Mouse (Mus musculus): Measurements from ENCODE around the gene Kansl2. TPM values are rescaled to one million over a fixed set of nuclear protein-coding genes. Genes with fewer than 3 reads are reported as not detected.
"Not testable (repeated sequence)": the region's sequence is repeated elsewhere in the genome, so short reads cannot be mapped to it uniquely, and the experiment has no call there.

The Kansl2 gene
- polyA plus RNA-seq, 1 experiment: 60.7 TPM

DNA sequence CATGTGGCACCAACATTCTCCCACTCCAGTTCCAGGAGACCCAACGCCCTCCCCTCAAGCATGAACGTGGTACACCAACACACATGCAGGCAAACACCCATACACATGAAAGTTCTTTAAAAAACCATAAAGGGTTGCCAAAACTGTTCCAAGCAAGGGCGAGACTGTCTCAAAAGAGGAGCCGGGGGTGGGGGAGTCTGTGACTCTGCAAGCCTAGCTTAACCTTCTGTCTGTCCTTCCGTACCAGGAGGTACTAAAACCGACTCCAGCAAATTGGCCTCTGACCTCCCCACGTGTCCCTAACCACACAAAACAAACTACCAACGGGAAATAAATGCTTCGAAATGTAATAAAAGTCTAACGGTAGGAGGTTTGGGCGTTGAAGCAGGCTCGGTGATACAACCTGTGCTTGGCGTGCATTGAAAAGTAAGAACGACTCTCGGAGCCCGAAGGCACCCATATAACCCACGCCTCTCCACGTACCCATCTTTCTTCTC is 981 bp downstream of the Kansl2 start:
- peak overlapping the region; percentile 57 for H3K4me3 ChIP-seq (replicated peaks; ENCODE audit: insufficient read depth, low read depth, low read length)
- no peak overlapping the region for H3K27ac ChIP-seq (ENCODE audit: insufficient read depth, low read length)
- no peaks in the 10 kb centered on the region for H3K27me3 ChIP-seq (ENCODE audit: control insufficient read depth, insufficient read depth, low read length)
- peaks cover 3% of the 10 kb centered on the region for H3K4me1 ChIP-seq (ENCODE audit: control insufficient read depth, insufficient read depth, low read length)
- no peak for DNase-seq
- whole genome bisulfite sequencing: under 1% methylated on average over 18 of the region's 18 CpGs
- TF ChIP-seq CTCF (IDR thresholded peaks at IDR 0.05; ENCODE audit: borderline replicate concordance, insufficient read depth, low read depth, low read length) (no peak), POLR2A (IDR thresholded peaks at IDR 0.05; ENCODE audit: borderline replicate concordance, insufficient read depth, low read length) (no peak)

GRCm38 (mm10) chr15:98532281-98532680 is 1.8 kb downstream of the Kansl2 start:
- H3K4me3 ChIP-seq (replicated peaks; ENCODE audit: insufficient read depth, low read depth, low read length): peak overlapping the region; percentile 57
- no peaks in the 10 kb centered on the region for H3K27me3 ChIP-seq (ENCODE audit: control insufficient read depth, insufficient read depth, low read length)
- WGBS: 12% methylated on average over 5 of the region's 5 CpGs
- H3K27ac ChIP-seq (ENCODE audit: insufficient read depth, low read length): no peak overlapping the region
- peaks cover 3% of the 10 kb centered on the region for H3K4me1 ChIP-seq (ENCODE audit: control insufficient read depth, insufficient read depth, low read length)
- no peak for DNase-seq
- no peak for TF ChIP-seq CTCF (IDR thresholded peaks at IDR 0.05; ENCODE audit: borderline replicate concordance, insufficient read depth, low read depth, low read length)
- no peak for TF ChIP-seq POLR2A (IDR thresholded peaks at IDR 0.05; ENCODE audit: borderline replicate concordance, insufficient read depth, low read length)

DNA sequence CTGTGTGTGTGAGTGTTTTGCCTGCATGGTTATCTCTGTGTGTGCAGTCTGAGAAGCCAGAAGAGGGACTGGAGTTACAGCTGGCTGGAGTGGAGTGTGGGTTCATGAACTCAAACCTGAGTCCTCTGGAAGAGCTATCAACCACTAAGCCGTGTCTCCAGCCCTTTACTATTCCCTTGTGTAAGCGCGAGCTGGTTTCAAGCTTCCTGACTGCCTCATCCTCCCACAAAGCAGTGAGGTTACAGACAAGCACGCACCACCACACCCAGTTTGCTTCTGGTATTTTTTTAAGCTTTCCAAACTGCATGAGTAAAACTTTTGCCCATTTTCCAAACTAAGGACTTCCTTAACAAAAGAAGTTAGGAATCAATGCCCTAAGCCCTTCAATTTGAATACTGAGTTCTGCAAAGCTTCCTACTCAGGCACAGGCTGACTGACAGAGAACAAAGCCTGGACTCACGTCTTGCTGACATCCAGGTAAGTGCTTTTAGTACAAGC is 5.9 kb downstream of the Kansl2 start:
- H3K4me1 ChIP-seq (ENCODE audit: control insufficient read depth, insufficient read depth, low read length): peaks cover 3% of the 10 kb centered on the region
- H3K27ac ChIP-seq (ENCODE audit: insufficient read depth, low read length): no peak overlapping the region
- TF ChIP-seq POLR2A (IDR thresholded peaks at IDR 0.05; ENCODE audit: borderline replicate concordance, insufficient read depth, low read length) (no peak), CTCF (IDR thresholded peaks at IDR 0.05; ENCODE audit: borderline replicate concordance, insufficient read depth, low read depth, low read length) (no peak)
- no peaks in the 10 kb centered on the region for H3K27me3 ChIP-seq (ENCODE audit: control insufficient read depth, insufficient read depth, low read length)
- WGBS: 87% methylated on average over 5 of the region's 5 CpGs
- no peak overlapping the region for H3K4me3 ChIP-seq (replicated peaks; ENCODE audit: insufficient read depth, low read depth, low read length)
- no peak for DNase-seq

DNA sequence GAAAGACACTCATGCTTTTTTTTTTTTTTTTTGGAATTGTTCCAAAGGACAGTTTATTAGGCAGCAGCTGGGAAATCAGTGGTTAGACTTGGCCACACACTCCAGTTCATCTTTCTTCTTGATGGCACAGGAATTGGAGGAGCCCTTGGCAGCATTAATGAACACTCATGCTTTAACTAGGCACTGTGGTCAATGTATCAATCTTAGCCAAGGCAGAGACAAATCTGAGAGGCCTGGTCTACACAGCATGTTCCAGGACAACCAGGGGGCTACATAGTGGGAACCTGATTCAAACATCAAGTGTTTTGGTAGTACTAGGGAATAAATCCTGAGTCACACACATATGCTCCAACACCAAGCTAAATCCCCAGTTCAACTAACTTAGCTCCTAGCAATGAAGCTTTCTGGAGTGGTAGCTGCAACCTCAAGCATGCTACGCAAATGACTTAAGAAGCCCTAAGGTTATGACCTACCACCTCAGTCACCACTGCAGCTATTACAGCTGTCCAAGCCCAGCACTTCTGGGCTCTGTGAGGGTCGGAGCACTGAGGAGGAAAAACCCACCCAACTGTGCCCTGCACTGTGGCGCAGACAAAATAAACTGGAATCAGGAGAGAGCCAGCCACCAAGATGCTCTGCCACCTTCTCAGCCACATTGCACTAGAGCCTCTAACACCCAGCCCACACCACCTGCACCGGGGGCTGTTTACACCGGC is 6.8 kb downstream of the Kansl2 start:
- Histone ChIP-seq H3K4me3 (replicated peaks; ENCODE audit: insufficient read depth, low read depth, low read length) (no peak overlapping the region), H3K4me1 (ENCODE audit: control insufficient read depth, insufficient read depth, low read length) (peaks cover under 1% of the 10 kb centered on the region; the same call in 1 of the 2 replicates), H3K27ac (ENCODE audit: insufficient read depth, low read length) (no peak overlapping the region), H3K27me3 (ENCODE audit: control insufficient read depth, insufficient read depth, low read length) (no peaks in the 10 kb centered on the region)
- DNase-seq: no peak
- no peak for TF ChIP-seq CTCF (IDR thresholded peaks at IDR 0.05; ENCODE audit: borderline replicate concordance, insufficient read depth, low read depth, low read length)
- 92% methylated on average over 5 of the region's 5 CpGs for WGBS

GRCm38 (mm10) chr15:98526057-98526456 is 8.0 kb downstream of the Kansl2 start:
- Histone ChIP-seq H3K4me1 (ENCODE audit: control insufficient read depth, insufficient read depth, low read length) (no peaks in the 10 kb centered on the region), H3K4me3 (replicated peaks; ENCODE audit: insufficient read depth, low read depth, low read length) (no peak overlapping the region), H3K27ac (ENCODE audit: insufficient read depth, low read length) (no peak overlapping the region), H3K27me3 (ENCODE audit: control insufficient read depth, insufficient read depth, low read length) (no peaks in the 10 kb centered on the region)
- TF ChIP-seq CTCF (IDR thresholded peaks at IDR 0.05; ENCODE audit: borderline replicate concordance, insufficient read depth, low read depth, low read length) (no peak), POLR2A (IDR thresholded peaks at IDR 0.05; ENCODE audit: borderline replicate concordance, insufficient read depth, low read length) (no peak)
- no peak for DNase-seq
- 74% methylated on average over 5 of the region's 5 CpGs for WGBS

- Histone ChIP-seq H3K4me3 (replicated peaks; ENCODE audit: insufficient read depth, low read depth, low read length) (no peak overlapping the region), H3K4me1 (ENCODE audit: control insufficient read depth, insufficient read depth, low read length) (no peaks in the 10 kb centered on the region), H3K27ac (ENCODE audit: insufficient read depth, low read length) (no peak overlapping the region), H3K27me3 (ENCODE audit: control insufficient read depth, insufficient read depth, low read length) (no peaks in the 10 kb centered on the region)
- TF ChIP-seq CTCF (IDR thresholded peaks at IDR 0.05; ENCODE audit: borderline replicate concordance, insufficient read depth, low read depth, low read length) (no peak), POLR2A (IDR thresholded peaks at IDR 0.05; ENCODE audit: borderline replicate concordance, insufficient read depth, low read length) (no peak)
- DNase-seq: no peak
- 94% methylated on average over 3 of the region's 3 CpGs for WGBS
These were observed 12.8 kb downstream of the Kansl2 start for GRCm38 (mm10) chr15:98521245-98521644.

DNA sequence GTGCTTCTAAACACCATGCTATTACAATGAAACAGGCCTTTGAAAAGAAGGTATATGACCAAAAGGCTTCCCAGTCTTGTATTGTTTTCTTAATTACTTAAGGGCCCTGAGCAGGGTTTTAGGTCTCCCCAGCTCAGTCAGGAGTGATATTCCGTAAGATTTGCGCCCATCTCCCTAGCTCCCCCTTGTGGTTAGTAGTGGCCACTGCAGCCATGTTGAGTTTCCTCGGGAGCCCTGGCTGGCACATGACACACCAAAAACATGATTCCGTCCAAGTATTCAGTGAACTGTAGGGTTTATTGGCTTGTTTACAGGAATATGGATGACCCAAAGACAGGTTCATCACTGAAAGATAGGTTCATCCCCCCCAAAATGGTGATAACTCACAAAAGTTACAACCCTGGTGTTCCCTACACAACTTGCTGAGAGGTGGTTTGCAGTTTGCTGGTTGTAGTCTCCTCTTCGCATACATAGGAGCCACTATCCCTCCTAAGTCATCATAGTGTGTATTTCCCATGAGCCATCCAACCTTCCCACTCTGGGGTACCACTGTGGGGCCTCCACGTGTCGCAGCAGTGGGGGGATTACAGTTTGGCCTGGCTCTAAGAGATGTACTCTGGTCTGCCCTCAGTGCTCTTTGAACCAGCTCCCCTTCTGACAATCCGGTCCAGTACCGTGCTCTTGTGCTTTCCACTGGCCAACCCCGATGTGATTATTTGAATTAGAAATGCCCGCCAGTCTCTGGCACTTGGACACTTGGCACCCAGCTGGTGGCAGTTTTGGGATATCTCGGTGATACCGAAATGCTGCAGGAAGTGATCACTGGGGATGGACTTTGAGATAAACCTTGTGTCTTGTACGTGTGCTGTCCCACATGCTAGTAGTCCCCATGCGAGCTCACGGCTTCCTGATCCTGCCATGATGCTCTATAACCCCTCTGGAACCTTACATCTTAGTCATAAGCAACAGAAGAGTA is 16.4 kb downstream of the Kansl2 start:
- H3K4me1 ChIP-seq (ENCODE audit: control insufficient read depth, insufficient read depth, low read length): peaks cover 5% of the 10 kb centered on the region; the same call in 1 of the 2 replicates
- TF ChIP-seq POLR2A (IDR thresholded peaks at IDR 0.05; ENCODE audit: borderline replicate concordance, insufficient read depth, low read length) (no peak), CTCF (IDR thresholded peaks at IDR 0.05; ENCODE audit: borderline replicate concordance, insufficient read depth, low read depth, low read length) (peak; percentile 87)
- no peaks in the 10 kb centered on the region for H3K27me3 ChIP-seq (ENCODE audit: control insufficient read depth, insufficient read depth, low read length)
- peak; percentile 55 to 68 for DNase-seq
- no peak overlapping the region for H3K4me3 ChIP-seq (replicated peaks; ENCODE audit: insufficient read depth, low read depth, low read length)
- no peak overlapping the region for H3K27ac ChIP-seq (ENCODE audit: insufficient read depth, low read length)
- WGBS: 36% methylated on average over 16 of the region's 16 CpGs

DNA sequence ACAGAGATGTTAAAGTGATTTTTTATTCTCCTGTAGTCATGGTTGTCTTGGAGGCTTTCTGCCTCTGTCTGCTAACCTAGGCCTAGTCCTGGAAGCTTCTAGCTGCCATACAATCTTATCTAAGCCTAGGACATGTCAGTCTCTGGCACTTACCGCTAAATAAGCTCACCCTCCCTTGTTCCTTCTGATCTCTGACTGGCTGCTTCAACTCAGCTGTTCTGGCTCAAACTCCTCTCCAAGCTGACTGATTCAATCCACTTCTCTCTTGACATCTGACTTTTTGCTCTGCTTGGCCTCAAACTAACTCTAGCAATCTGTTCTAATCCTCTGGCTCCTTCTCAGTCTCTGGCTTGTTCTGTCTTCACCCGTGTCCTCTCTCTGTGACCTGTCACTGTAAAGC is 19.2 kb downstream of the Kansl2 start:
- not testable (repeated sequence) for H3K27me3 ChIP-seq (ENCODE audit: control insufficient read depth, insufficient read depth, low read length); H3K27ac ChIP-seq (ENCODE audit: insufficient read depth, low read length); H3K4me1 ChIP-seq (ENCODE audit: control insufficient read depth, insufficient read depth, low read length); H3K4me3 ChIP-seq (replicated peaks; ENCODE audit: insufficient read depth, low read depth, low read length); DNase-seq
- WGBS: 76% methylated on average over 2 of the region's 2 CpGs

Measured in cerebellum, adult 2 months (tissue).